Mouse (Mus musculus): ENCODE results near the gene Rbfox1. TPM values are rescaled to one million over a fixed set of nuclear protein-coding genes. Genes with fewer than 3 reads are reported as not detected.

Rbfox1 gene
- polyA plus RNA-seq, 1 experiment from 2014 or later, result 13.9 TPM

- 89% methylated on average over 3 of the region's 3 CpGs for WGBS
- Histone ChIP-seq H3K27me3 (replicated peaks; ENCODE audit: control insufficient read depth, insufficient read depth, low read length) (no peaks in the 10 kb centered on the region), H3K9ac (ENCODE audit: low read depth, low read length) (no peak overlapping the region), H3K27ac (replicated peaks; ENCODE audit: low read depth, low read length) (no peak overlapping the region), H3K36me3 (ENCODE audit: control insufficient read depth, insufficient read depth, low read length) (no peaks in the 10 kb centered on the region), H3K4me2 (ENCODE audit: low read depth, low read length) (no peak overlapping the region), H3K4me1 (ENCODE audit: control insufficient read depth, insufficient read depth, low read length) (no peaks in the 10 kb centered on the region), H3K9me3 (ENCODE audit: control insufficient read depth, low read length) (no peaks in the 10 kb centered on the region), H3K4me3 (ENCODE audit: low read depth, low read length) (no peak overlapping the region)
- ATAC-seq (ENCODE audit: low read depth) (no peak), DNase-seq (ENCODE audit: low spot score) (peak; percentile 9)
Observed at GRCm38 (mm10) chr16:6091326-6092123, 206.4 kb downstream of the Rbfox1 start.

DNA sequence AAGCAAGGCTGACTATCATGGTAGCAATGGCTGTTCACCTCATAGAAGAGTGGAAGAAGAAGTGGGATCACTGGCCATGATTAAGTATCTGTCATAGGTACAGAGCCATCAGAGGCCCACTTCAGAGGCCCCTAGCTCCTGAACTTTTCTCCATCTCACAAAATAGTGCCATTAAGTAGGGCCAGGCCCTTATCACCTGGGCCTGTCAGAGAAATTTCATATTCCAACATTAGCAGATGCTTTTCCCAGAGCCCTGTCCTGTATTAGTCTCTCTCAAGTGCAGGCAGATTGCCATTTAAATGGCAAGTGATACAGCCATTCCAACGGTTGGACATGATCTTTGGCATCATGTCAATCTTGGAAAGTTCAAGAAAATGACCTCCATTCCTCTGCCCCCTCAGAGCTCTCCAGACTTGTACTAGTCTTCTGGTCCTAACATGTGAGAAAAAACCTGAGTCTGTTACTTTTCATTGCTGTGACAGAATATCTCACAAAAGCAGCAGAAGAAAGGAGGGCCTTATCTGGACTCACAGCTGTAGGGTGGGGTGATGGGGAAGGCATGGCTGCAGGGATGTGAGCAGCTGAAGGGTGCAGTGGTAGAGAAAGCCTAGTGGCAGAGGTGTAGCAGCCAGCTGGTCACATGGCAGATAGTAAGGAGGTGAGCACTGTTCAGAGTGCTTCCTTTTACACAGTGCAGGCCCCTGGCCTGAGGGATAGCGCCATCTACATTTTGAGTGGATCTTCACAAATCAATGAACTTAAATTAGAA lies 210.6 kb downstream of the Rbfox1 start:
- H3K4me2 ChIP-seq (ENCODE audit: low read depth, low read length), result no peak overlapping the region
- no peak overlapping the region for H3K9ac ChIP-seq (ENCODE audit: low read depth, low read length)
- no peaks in the 10 kb centered on the region for H3K4me1 ChIP-seq (ENCODE audit: control insufficient read depth, insufficient read depth, low read length)
- H3K27ac ChIP-seq (replicated peaks; ENCODE audit: low read depth, low read length), result no peak overlapping the region
- no peak overlapping the region for H3K4me3 ChIP-seq (ENCODE audit: low read depth, low read length)
- ATAC-seq (ENCODE audit: low read depth) (no peak), DNase-seq (ENCODE audit: low spot score) (no peak)
- H3K27me3 ChIP-seq (replicated peaks; ENCODE audit: control insufficient read depth, insufficient read depth, low read length), result no peaks in the 10 kb centered on the region
- no peaks in the 10 kb centered on the region for H3K36me3 ChIP-seq (ENCODE audit: control insufficient read depth, insufficient read depth, low read length)
- WGBS, result 70% methylated on average over 2 of the region's 2 CpGs
- no peaks in the 10 kb centered on the region for H3K9me3 ChIP-seq (ENCODE audit: control insufficient read depth, low read length)

GRCm38 (mm10) chr16:6097244-6098040 lies 212.3 kb downstream of the Rbfox1 start:
- DNase-seq (ENCODE audit: low spot score) (no peak), ATAC-seq (ENCODE audit: low read depth) (no peak)
- 42% methylated on average over 7 of the region's 7 CpGs for WGBS
- Histone ChIP-seq H3K27ac (replicated peaks; ENCODE audit: low read depth, low read length) (no peak overlapping the region), H3K36me3 (ENCODE audit: control insufficient read depth, insufficient read depth, low read length) (no peaks in the 10 kb centered on the region), H3K9me3 (ENCODE audit: control insufficient read depth, low read length) (no peaks in the 10 kb centered on the region), H3K4me2 (ENCODE audit: low read depth, low read length) (no peak overlapping the region), H3K4me1 (ENCODE audit: control insufficient read depth, insufficient read depth, low read length) (no peaks in the 10 kb centered on the region), H3K4me3 (ENCODE audit: low read depth, low read length) (no peak overlapping the region), H3K9ac (ENCODE audit: low read depth, low read length) (no peak overlapping the region), H3K27me3 (replicated peaks; ENCODE audit: control insufficient read depth, insufficient read depth, low read length) (no peaks in the 10 kb centered on the region)

DNA sequence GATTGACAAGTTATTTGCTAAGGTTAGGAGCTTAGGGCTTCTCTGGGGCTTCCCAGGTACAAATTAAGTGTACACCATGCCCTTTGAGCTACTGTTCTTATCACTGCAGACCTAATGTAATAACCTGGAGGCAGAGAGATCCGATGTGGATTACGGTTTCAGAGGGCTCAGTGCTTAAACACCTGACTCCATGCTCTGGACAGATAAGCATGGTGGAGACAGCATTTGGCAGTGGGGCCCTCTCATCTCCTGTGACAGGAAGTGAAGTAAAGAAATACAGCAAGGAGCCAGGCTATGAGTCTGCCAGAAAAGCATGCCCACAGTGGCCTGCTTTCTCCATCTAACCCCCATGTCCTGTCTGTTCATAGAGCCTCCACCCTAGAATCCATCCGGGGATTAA lies 213.0 kb downstream of the Rbfox1 start:
- Histone ChIP-seq H3K36me3 (ENCODE audit: control insufficient read depth, insufficient read depth, low read length) (no peaks in the 10 kb centered on the region), H3K4me3 (ENCODE audit: low read depth, low read length) (no peak overlapping the region), H3K4me1 (ENCODE audit: control insufficient read depth, insufficient read depth, low read length) (no peaks in the 10 kb centered on the region), H3K9me3 (ENCODE audit: control insufficient read depth, low read length) (no peaks in the 10 kb centered on the region), H3K27me3 (replicated peaks; ENCODE audit: control insufficient read depth, insufficient read depth, low read length) (no peaks in the 10 kb centered on the region), H3K4me2 (ENCODE audit: low read depth, low read length) (no peak overlapping the region), H3K27ac (replicated peaks; ENCODE audit: low read depth, low read length) (no peak overlapping the region), H3K9ac (ENCODE audit: low read depth, low read length) (no peak overlapping the region)
- WGBS, result 84% methylated on average over 3 of the region's 3 CpGs
- no peak for ATAC-seq (ENCODE audit: low read depth)
- DNase-seq (ENCODE audit: low spot score), result no peak

GRCm38 (mm10) chr16:6099598-6099997 lies 214.4 kb downstream of the Rbfox1 start:
- Histone ChIP-seq H3K4me3 (ENCODE audit: low read depth, low read length) (no peak overlapping the region), H3K4me1 (ENCODE audit: control insufficient read depth, insufficient read depth, low read length) (no peaks in the 10 kb centered on the region), H3K9ac (ENCODE audit: low read depth, low read length) (no peak overlapping the region), H3K4me2 (ENCODE audit: low read depth, low read length) (no peak overlapping the region), H3K36me3 (ENCODE audit: control insufficient read depth, insufficient read depth, low read length) (no peaks in the 10 kb centered on the region), H3K27ac (replicated peaks; ENCODE audit: low read depth, low read length) (no peak overlapping the region), H3K9me3 (ENCODE audit: control insufficient read depth, low read length) (no peaks in the 10 kb centered on the region), H3K27me3 (replicated peaks; ENCODE audit: control insufficient read depth, insufficient read depth, low read length) (no peaks in the 10 kb centered on the region)
- DNase-seq (ENCODE audit: low spot score) (no peak), ATAC-seq (ENCODE audit: low read depth) (no peak)
- WGBS, result 78% methylated on average over 2 of the region's 2 CpGs

GRCm38 (mm10) chr16:6100421-6100877 lies 215.3 kb downstream of the Rbfox1 start:
- H3K9ac ChIP-seq (ENCODE audit: low read depth, low read length), result no peak overlapping the region
- H3K4me2 ChIP-seq (ENCODE audit: low read depth, low read length), result no peak overlapping the region
- ATAC-seq (ENCODE audit: low read depth), result no peak
- no peak for DNase-seq (ENCODE audit: low spot score)
- no peak overlapping the region for H3K27ac ChIP-seq (replicated peaks; ENCODE audit: low read depth, low read length)
- no peaks in the 10 kb centered on the region for H3K27me3 ChIP-seq (replicated peaks; ENCODE audit: control insufficient read depth, insufficient read depth, low read length)
- 71% methylated on average over 5 of the region's 5 CpGs for WGBS
- no peak overlapping the region for H3K4me3 ChIP-seq (ENCODE audit: low read depth, low read length)
- H3K36me3 ChIP-seq (ENCODE audit: control insufficient read depth, insufficient read depth, low read length), result no peaks in the 10 kb centered on the region
- no peaks in the 10 kb centered on the region for H3K9me3 ChIP-seq (ENCODE audit: control insufficient read depth, low read length)
- no peaks in the 10 kb centered on the region for H3K4me1 ChIP-seq (ENCODE audit: control insufficient read depth, insufficient read depth, low read length)

- no peaks in the 10 kb centered on the region for H3K4me1 ChIP-seq (ENCODE audit: control insufficient read depth, insufficient read depth, low read length)
- no peak for ATAC-seq (ENCODE audit: low read depth)
Observed at GRCm38 (mm10) chr16:6103713-6104112, 218.6 kb downstream of the Rbfox1 start.

DNA sequence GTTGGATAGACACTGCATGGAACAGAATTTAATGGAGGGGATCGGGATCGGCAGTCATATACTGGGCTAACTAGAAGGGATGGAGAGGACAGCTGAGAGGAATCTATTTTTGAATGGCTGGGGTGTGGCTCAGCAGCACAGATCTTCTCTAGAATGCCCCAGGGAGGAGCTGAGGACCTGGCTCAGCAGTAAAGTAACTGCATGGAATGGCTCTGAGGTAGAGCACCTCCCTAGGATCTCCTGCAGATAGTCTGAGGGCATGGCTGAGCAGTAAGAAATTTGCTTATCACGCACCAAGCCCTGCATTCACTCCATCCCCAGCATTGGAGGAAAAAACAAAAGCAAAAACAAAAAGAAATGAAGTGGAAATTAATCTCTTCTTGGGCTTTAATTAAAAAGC lies 225.0 kb downstream of the Rbfox1 start:
- H3K9ac ChIP-seq (ENCODE audit: low read depth, low read length), result no peak overlapping the region
- H3K4me1 ChIP-seq (ENCODE audit: control insufficient read depth, insufficient read depth, low read length), result no peaks in the 10 kb centered on the region
- WGBS, result 96% methylated on average over 3 of the region's 3 CpGs
- DNase-seq (ENCODE audit: low spot score) (no peak), ATAC-seq (ENCODE audit: low read depth) (no peak)
- H3K4me3 ChIP-seq (ENCODE audit: low read depth, low read length), result no peak overlapping the region
- no peaks in the 10 kb centered on the region for H3K9me3 ChIP-seq (ENCODE audit: control insufficient read depth, low read length)
- no peaks in the 10 kb centered on the region for H3K27me3 ChIP-seq (replicated peaks; ENCODE audit: control insufficient read depth, insufficient read depth, low read length)
- no peaks in the 10 kb centered on the region for H3K36me3 ChIP-seq (ENCODE audit: control insufficient read depth, insufficient read depth, low read length)
- H3K4me2 ChIP-seq (ENCODE audit: low read depth, low read length), result no peak overlapping the region
- no peak overlapping the region for H3K27ac ChIP-seq (replicated peaks; ENCODE audit: low read depth, low read length)

More at GRCm38 (mm10) chr16:6103713-6104112, 218.6 kb downstream of the Rbfox1 start:
- WGBS, result 76% methylated on average over 2 of the region's 2 CpGs
- Histone ChIP-seq H3K27me3 (replicated peaks; ENCODE audit: control insufficient read depth, insufficient read depth, low read length) (no peaks in the 10 kb centered on the region), H3K9ac (ENCODE audit: low read depth, low read length) (no peak overlapping the region), H3K4me3 (ENCODE audit: low read depth, low read length) (no peak overlapping the region), H3K9me3 (ENCODE audit: control insufficient read depth, low read length) (no peaks in the 10 kb centered on the region), H3K4me2 (ENCODE audit: low read depth, low read length) (no peak overlapping the region), H3K36me3 (ENCODE audit: control insufficient read depth, insufficient read depth, low read length) (no peaks in the 10 kb centered on the region), H3K27ac (replicated peaks; ENCODE audit: low read depth, low read length) (no peak overlapping the region)
- no peak for DNase-seq (ENCODE audit: low spot score)

All from embryonic facial prominence, embryonic 14.5 days (tissue).